Mouse (Mus musculus) ES-Bruce4 (cell line): Measurements from ENCODE around the gene Prkd3. TPM values are rescaled to one million over a fixed set of nuclear protein-coding genes. Genes with fewer than 3 reads are reported as not detected.

Experiments
- H3K27ac ChIP-seq: 2 replicates; pipeline ENCODE4 v1.5.1; 2012; ENCODE audit warnings: low read length, inconsistent platforms; ENCODE audit not compliant: insufficient read depth
- H3K27me3 ChIP-seq: 2 replicates; pipeline ENCODE4 v1.6.1; 2012; ENCODE audit warnings: mild to moderate bottlenecking, low read length, inconsistent platforms; ENCODE audit not compliant: control insufficient read depth, poor library complexity, insufficient read depth, severe bottlenecking
- H3K36me3 ChIP-seq: 2 replicates; pipeline ENCODE4 v1.6.1; 2012; ENCODE audit warnings: inconsistent platforms, mild to moderate bottlenecking, low read length, moderate library complexity; ENCODE audit not compliant: control insufficient read depth, poor library complexity, insufficient read depth, severe bottlenecking
- H3K4me1 ChIP-seq: one replicate; pipeline ENCODE4 v1.8.1; 2011; ENCODE audit warnings: low read length; ENCODE audit not compliant: control insufficient read depth, insufficient read depth
- H3K4me3 ChIP-seq: 2 replicates; pipeline ENCODE4 v1.5.1; 2011; ENCODE audit warnings: low read depth, mild to moderate bottlenecking, low read length
- H3K9ac ChIP-seq: 2 replicates; pipeline ENCODE4 v1.6.1; 2012; ENCODE audit warnings: low read depth, mild to moderate bottlenecking, inconsistent platforms; ENCODE audit not compliant: poor library complexity, severe bottlenecking
- H3K9me3 ChIP-seq: replicated peaks from 2 replicates; pipeline ENCODE4 v1.6.1; 2012; ENCODE audit warnings: mild to moderate bottlenecking, low read length, inconsistent platforms; ENCODE audit not compliant: control insufficient read depth, poor library complexity, insufficient read depth, severe bottlenecking
- CTCF ChIP-seq: IDR thresholded peaks from one replicate; pipeline ENCODE4 v1.8.1; 2011; ENCODE audit warnings: low read depth, low read length
- EP300 ChIP-seq: IDR thresholded peaks from 2 replicates; pipeline ENCODE4 v1.6.1; 2011; ENCODE audit warnings: low read depth, low read length; ENCODE audit not compliant: insufficient read depth
- POLR2A ChIP-seq: IDR thresholded peaks from one replicate; pipeline ENCODE4 v1.8.1; 2011; ENCODE audit warnings: low read length; ENCODE audit not compliant: insufficient read depth
- polyA plus RNA-seq: library from polyadenylated mRNA; stranded (reverse); fragments of >200 nt; gene quantifications from 2 replicates; pipeline ENCODE4 v1.2.4, GENCODE M21; 2011; ENCODE audit warnings: low read depth; ENCODE audit not compliant: missing spikeins, insufficient read depth, insufficient read length

The Prkd3 gene
- 36.1 and 37.5 TPM in 2 replicates for polyA plus RNA-seq

DNA sequence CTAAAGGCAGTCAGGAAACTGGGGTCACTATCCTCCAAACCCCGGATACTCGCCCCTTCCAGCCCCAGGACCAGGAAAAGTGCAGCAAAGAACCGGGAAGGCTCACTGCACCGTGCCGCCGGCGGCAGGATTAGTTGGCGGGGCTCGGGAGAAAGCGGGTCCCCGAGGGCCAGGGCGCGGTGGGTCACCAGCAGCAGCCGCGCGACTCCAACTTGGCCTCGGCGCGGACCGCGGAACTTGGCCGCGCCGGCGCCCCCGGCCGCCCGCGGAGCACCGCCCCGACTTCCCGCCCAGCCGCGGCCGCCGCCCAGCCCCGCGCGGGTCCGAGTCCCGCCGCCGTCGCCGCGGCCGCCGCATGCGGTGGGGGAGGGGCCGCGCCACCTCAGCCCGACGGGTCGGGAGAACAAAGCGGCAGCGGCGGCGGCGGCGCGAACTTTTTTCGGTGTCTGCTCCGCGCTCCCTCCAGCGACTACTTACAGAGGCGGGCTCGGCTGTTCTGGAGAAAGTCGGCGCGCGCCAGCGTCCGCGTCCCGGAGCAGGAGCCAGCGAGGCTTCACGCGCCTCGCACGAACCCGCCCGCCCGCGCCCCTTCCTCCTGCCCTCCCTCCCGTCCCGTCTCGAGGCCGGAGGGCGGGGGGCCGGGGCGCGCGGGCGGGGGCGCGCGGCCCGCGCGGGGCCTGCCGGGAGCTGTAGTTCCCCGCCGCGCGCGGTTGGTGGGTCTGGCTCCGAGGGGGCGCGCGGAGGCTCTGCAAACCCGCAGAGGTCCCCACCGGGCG, at the start of gene Prkd3:
Gene Prkd3 (minus strand): TSS at position 609 of the 776 bp plus-strand sequence.
- Histone ChIP-seq H3K36me3 (no peaks in the 10 kb centered on the region), H3K9me3 (no peaks in the 10 kb centered on the region), H3K9ac (peak within 1 kb of the TSS; percentile 90), H3K4me3 (peak within 1 kb of the TSS; percentile 92), H3K27ac (no peak within 1 kb of the TSS), H3K4me1 (no peaks in the 10 kb centered on the region), H3K27me3 (peaks cover 7% of the 10 kb centered on the region)
- no peak for TF ChIP-seq POLR2A

DNA sequence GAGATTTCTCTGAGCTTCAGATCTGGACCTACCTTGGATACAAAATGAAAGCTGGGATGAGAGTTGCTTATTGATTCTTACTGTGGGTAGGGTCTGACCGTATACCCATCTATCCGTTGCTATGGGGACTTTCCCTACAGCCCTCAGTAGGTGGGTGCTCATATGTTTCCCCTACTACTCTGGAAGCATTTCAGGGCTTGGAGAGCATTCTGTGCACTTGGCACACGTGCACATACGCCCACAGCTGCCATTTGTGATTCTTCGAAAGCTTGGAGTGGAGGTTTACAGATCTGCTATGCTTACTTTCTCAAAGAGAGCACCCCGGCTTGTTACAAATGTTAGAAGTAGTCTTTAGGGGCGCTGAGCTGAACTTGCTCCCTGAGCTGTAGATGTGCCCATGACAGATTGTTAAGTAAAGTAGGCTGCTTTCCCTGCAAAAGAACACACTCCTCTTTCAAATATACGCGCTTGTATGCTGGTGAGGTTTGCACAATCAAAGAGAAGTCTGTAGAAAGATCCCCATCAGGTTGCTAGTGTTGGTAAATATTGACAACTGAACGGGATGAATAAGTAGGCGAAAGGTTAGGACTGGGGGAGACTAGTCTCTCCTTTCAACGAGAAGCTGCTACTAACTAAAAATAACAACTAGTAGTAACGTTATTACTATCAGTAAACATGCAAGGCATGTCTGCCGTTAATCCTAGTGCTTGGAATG, 49.3 kb upstream of the Prkd3 start:
- no peaks in the 10 kb centered on the region for H3K9me3 ChIP-seq
- H3K4me1 ChIP-seq: no peaks in the 10 kb centered on the region
- H3K4me3 ChIP-seq: no peak overlapping the region
- TF ChIP-seq POLR2A (no peak), EP300 (no peak), CTCF (no peak)
- no peak overlapping the region for H3K9ac ChIP-seq
- no peak overlapping the region for H3K27ac ChIP-seq
- no peaks in the 10 kb centered on the region for H3K36me3 ChIP-seq
- no peaks in the 10 kb centered on the region for H3K27me3 ChIP-seq

GRCm38 (mm10) chr17:79069019-79069418, 48.4 kb upstream of the Prkd3 start:
- no peaks in the 10 kb centered on the region for H3K36me3 ChIP-seq
- TF ChIP-seq CTCF (no peak), POLR2A (no peak), EP300 (no peak)
- H3K27me3 ChIP-seq: no peaks in the 10 kb centered on the region
- H3K4me1 ChIP-seq: no peaks in the 10 kb centered on the region
- H3K4me3 ChIP-seq: no peak overlapping the region
- H3K27ac ChIP-seq: no peak overlapping the region
- H3K9me3 ChIP-seq: no peaks in the 10 kb centered on the region; the same call in 1 of the 2 replicates
- no peak overlapping the region for H3K9ac ChIP-seq

GRCm38 (mm10) chr17:79068581-79068980, 48.0 kb upstream of the Prkd3 start:
- no peak for TF ChIP-seq CTCF
- no peak for TF ChIP-seq EP300
- no peak for TF ChIP-seq POLR2A
- Histone ChIP-seq H3K4me3 (no peak overlapping the region), H3K36me3 (no peaks in the 10 kb centered on the region), H3K27me3 (no peaks in the 10 kb centered on the region), H3K4me1 (no peaks in the 10 kb centered on the region), H3K9ac (no peak overlapping the region), H3K9me3 (no peaks in the 10 kb centered on the region; the same call in 1 of the 2 replicates), H3K27ac (no peak overlapping the region)

- H3K9me3 ChIP-seq: peaks cover 6% of the 10 kb centered on the region; the same call in 1 of the 2 replicates
- H3K27ac ChIP-seq: no peak overlapping the region
- H3K27me3 ChIP-seq: no peaks in the 10 kb centered on the region
- no peak overlapping the region for H3K9ac ChIP-seq
- no peaks in the 10 kb centered on the region for H3K36me3 ChIP-seq
- no peaks in the 10 kb centered on the region for H3K4me1 ChIP-seq
- H3K4me3 ChIP-seq: no peak overlapping the region
- TF ChIP-seq CTCF (no peak), EP300 (no peak), POLR2A (no peak)
Observed at GRCm38 (mm10) chr17:79064250-79064649, 43.6 kb upstream of the Prkd3 start.

GRCm38 (mm10) chr17:79060221-79060620, 39.6 kb upstream of the Prkd3 start:
- TF ChIP-seq EP300: no peak
- TF ChIP-seq POLR2A: no peak
- no peak for TF ChIP-seq CTCF
- no peak overlapping the region for H3K4me3 ChIP-seq
- no peaks in the 10 kb centered on the region for H3K4me1 ChIP-seq
- peak overlapping the region; percentile 16; the same call in 1 of the 2 replicates for H3K27ac ChIP-seq
- no peaks in the 10 kb centered on the region for H3K36me3 ChIP-seq
- H3K9ac ChIP-seq: no peak overlapping the region
- H3K9me3 ChIP-seq: peaks cover 6% of the 10 kb centered on the region; the same call in 1 of the 2 replicates
- H3K27me3 ChIP-seq: no peaks in the 10 kb centered on the region
